Mouse (Mus musculus) c-Kit-positive CD71-negative TER-119-negative erythroid progenitor cells, embryonic 14.5 days (primary cell): ENCODE results near the gene Casq1.
"Not testable (repeated sequence)": the region's sequence is repeated elsewhere in the genome, so short reads cannot be mapped to it uniquely, and the experiment has no call there.

Experiments used
- DNase-seq: peaks from one replicate; pipeline ENCODE4 v3.0.0-alpha.2; 2013; ENCODE audit warnings: low read depth

Casq1 gene

GRCm38 (mm10) chr1:172219451-172220406, at the start of gene Casq1:
Gene Casq1 (minus strand): TSS chr1:172219868.
- no peak for DNase-seq

- DNase-seq: no peak
These were observed 41.9 kb upstream of the Casq1 start, which contains the start of gene Igsf8 for GRCm38 (mm10) chr1:172261477-172262078. Gene Igsf8 (plus strand): TSS chr1:172261641.

GRCm38 (mm10) chr1:172258314-172258713, 38.6 kb upstream of the Casq1 start, which contains the start of gene Atp1a4:
Gene Atp1a4 (minus strand): TSS chr1:172258414.
- no peak for DNase-seq

- peak; percentile 10 for DNase-seq
These were observed 28.0 kb upstream of the Casq1 start for GRCm38 (mm10) chr1:172247679-172248078.

- no peak for DNase-seq
These were observed 27.5 kb upstream of the Casq1 start for GRCm38 (mm10) chr1:172247216-172247615.

- DNase-seq: not testable (repeated sequence)
These were observed 25.0 kb upstream of the Casq1 start for GRCm38 (mm10) chr1:172244645-172245044.

DNA sequence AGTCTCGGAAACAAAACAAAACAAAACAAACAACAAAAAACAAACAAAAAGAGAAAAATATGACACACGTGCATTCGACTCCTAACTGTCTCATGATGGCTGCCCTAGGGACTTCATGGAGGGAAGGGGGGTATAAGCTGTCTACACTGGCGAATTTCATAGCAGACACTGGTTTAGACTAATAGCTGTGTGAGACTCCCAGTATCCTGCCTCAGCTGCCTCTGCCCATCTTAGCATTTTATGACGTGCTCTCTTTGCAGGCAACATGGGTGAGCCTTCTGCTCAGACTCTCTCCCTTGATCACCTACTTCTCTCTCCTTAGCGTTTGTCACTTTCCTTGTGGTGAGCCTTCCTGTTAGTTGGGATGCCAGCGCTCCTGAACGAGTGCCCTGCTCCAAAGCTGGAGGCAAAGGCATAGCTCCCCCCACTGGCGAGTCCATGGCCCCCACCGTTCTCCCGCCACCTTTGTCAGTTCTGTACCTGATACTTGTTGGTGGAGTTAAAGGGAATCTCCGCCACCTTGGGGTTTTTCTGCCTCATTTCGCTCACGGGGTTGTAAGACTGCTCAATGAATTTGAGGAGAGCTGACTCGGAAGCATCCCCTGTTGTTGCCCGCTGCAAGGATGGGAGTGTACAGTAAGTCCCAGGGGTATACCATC, 24.0 kb upstream of the Casq1 start:
- DNase-seq: no peak

- DNase-seq: no peak
These were observed 22.7 kb upstream of the Casq1 start for GRCm38 (mm10) chr1:172242401-172242800.

DNA sequence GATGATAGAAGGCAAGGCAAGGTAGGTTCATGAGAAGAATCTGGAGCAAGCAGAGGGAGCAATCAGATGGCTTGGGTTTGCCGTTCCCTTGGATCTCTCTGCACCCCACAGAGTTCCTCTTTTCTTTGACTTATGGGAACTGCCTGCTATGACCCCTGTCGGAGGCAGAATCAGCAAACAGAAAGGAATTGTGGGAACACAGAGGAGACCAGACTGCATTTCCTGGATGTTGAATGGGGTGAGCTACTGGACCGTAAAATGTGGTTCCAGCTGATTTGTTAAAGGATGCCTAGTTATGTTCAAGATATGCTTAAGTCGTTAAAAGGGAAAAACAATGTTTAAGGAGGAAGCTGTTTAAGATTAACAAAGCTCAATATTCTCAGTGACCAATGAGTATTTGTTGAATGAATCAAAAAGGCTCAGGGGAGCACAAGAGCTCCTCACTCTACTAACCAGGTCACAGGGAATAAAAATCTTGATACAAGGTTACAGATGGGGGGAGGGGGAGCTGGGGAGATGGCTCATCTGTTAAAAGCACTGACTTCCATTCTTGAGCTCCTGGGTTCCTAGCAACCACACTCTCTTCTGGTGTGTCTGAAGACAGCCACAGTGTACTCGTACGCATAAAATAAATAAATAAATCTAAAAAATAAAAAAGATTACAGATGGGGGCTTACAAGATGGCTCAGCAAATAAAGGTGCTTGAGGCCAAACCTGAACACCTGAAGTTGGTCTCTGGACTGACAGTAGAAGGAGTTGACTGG, 21.5 kb upstream of the Casq1 start:
- no peak for DNase-seq

- no peak for DNase-seq
These were observed 9.5 kb upstream of the Casq1 start for GRCm38 (mm10) chr1:172229215-172229614.

- DNase-seq: no peak
These were observed 8.5 kb upstream of the Casq1 start for GRCm38 (mm10) chr1:172228209-172228608.

DNA sequence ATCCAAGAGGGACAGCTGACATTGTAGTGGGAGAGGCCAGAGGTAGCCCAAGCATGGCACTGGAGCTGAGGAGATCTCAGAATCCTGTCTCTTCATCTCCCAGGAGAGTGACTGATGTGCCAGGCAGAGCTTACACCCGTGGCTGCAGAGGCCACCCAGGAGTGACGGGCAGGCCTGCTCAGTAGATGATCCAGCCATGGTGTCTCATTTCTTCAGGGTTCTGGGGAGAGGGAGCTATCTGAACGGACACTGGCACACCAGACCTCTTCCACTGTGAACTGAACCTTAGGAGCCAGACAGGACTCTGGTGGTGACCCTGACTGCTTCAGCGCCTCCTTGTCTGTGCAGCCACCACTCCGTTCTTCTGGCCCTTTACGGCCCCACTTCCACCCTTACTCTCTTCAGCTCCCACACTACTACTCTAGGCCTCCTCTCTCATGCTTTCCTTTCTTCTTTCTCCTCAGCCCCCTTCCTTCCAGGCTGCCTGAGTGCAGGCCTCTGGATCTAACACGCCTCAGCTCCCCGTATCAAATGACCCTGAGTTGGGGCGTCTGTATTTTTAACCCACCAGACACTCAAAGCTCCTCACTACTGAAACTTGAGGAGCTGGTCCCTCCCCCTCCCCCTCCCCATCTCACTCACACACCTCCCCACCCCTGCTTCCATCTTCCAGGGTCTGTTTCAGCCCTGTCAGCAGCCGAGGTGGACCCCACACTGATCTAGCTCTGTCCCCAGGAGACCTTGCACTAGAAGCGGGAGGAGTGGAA, 1.8 kb upstream of the Casq1 start:
- DNase-seq: no peak

GRCm38 (mm10) chr1:172220414-172220813, 746 bp upstream of the Casq1 start:
- no peak for DNase-seq

- DNase-seq: no peak
These were observed 1.3 kb downstream of the Casq1 start for GRCm38 (mm10) chr1:172218164-172218910.

DNA sequence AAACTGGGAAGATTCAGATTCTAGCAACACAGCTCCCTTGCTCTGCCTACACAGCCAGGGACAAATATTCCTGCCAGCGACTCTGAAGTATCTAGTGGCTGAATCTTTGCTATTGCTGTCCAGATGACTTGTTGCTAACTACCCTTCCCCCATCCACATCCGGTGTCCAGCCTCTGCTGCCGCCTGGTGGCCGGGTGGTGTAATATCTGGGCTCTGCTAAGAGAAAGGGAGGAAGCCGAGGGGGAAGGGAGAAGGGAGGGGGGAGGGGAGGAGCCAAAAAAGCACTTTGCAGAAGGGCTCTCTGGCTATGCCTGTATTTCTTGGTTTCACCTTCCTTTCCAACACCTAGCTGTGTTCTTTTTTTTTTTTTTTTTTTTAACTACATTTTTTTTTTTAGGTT, 2.5 kb downstream of the Casq1 start:
- peak; percentile 77 for DNase-seq

DNA sequence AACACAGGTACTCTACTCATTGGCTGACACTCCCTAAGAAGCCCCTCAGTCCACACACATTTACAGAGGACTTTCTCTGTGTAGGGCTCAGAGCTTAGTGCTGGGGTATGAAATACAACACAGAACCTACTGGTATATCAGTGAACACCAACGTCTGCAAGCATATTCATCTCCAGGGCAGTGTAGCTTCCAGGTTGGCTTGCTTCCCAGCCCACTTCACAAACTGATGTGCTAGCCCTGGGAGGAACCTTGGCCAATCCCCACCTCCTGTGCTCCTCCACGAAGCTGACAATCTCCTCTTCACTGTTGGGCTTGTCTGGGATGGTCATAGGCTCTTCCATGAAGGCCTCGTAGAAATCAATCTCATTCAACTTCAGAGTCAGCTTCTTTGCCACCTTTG, 4.9 kb downstream of the Casq1 start:
- DNase-seq: no peak

DNA sequence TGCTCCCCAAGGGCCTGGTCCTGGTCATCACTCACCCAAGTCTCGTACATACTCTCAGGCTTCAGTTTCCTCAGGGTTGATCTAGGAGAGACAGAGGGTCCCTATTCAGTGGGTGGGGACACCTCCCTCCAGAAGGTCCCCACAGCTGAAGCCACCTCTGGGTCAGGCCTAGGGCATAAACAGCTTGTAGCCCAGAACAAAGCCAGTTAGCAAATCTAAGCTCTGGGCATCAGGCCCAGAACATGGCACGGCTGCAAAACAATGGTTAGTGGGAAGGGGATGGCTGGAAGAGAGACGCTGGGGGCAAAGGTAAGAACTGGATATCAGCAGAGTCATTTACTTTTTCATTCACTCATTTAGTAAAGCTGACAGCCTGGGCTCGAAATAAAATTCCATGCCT, 5.9 kb downstream of the Casq1 start:
- no peak for DNase-seq

GRCm38 (mm10) chr1:172212776-172213175, 6.9 kb downstream of the Casq1 start:
- DNase-seq: no peak

DNA sequence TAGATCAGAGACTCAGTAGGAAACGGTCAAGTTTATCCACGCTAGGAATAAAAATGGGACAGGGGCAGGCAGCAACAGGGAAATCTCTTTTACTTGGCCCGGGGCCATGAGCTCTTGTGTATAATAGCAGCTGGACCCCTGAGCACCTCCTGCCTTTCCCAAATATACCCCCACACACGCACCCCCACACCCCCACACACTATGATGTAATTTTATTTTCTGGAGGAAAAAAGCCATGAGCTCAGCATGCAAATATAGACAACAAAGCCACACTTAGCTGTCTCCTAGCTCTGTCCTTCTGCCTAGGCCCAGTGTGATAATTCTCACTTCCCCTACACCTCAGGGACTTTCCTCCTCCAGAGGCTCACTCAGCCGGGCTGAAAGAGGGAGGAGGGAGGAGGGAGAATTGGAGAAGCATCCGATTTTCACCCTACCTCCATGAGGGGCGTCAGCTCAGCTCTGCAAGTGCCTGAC, 12.5 kb downstream of the Casq1 start:
- no peak for DNase-seq
